Mouse (Mus musculus) lung, adult 2 months (tissue): ENCODE data around the gene Eapp.
"Not testable (repeated sequence)": the region's sequence is repeated elsewhere in the genome, so short reads cannot be mapped to it uniquely, and the experiment has no call there.

Experiments
- CTCF ChIP-seq: fragments of 200-500 bp; IDR thresholded peaks from 2 replicates; pipeline ENCODE4 v1.5.1; 2011; ENCODE audit warnings: mild to moderate bottlenecking, low read length, control low read depth; ENCODE audit not compliant: insufficient read depth
- POLR2A ChIP-seq: fragments of 200-500 bp; IDR thresholded peaks from 2 replicates; pipeline ENCODE4 v1.6.1; 2011; ENCODE audit warnings: low read depth, mild to moderate bottlenecking, control low read depth, low read length, borderline replicate concordance; ENCODE audit errors: extremely low read depth

DNA sequence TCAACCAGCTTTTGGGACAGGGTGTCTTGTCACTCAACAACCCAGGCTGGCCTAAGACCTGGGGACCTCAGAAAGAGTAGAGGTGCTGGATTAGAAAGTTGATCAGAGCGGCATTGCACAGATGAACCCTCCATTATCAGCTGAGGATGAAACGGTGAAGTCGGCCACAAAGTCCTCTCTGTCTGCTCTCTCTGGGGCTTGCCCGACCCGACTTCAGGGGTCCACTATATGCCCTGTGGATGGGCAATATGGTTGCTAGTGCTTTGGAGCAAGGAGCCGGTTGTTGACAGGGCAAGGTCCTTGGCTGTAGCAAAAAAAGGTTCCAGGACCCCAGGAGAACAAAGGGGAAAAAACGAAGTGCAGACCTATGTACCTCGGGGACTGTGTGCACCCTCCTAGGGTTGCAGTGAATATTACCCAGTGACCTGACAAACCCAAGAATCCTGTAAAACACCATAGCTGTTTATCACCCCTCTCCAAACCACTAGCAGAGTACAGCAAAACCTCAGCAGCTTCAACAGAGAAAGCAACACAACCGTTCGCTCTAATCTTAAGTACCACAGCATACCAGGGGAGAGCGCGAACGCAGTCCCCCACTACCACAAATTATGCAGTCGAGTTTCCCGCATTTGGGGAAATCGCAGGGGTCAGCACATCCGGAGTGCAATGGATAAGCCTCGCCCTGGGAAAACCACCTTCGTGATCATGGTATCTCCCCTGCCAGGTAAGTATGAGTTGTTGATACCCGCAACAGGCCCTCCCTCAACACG is 42.4 kb upstream of the Eapp start:
- not testable (repeated sequence) for TF ChIP-seq CTCF, POLR2A
